Mouse (Mus musculus) G1E (cell line): ENCODE data around the gene Exosc3.

ENCODE experiments used
- CTCF ChIP-seq: IDR thresholded peaks from 2 replicates; pipeline ENCODE4 v1.5.1; 2012; ENCODE audit warnings: low read depth, low read length, inconsistent platforms, mixed read lengths
- GATA1 ChIP-seq: IDR thresholded peaks from 2 replicates; pipeline ENCODE4 v1.6.1; 2012; ENCODE audit warnings: borderline replicate concordance, low read length, inconsistent platforms, mixed read lengths
- TAL1 ChIP-seq: conservative IDR thresholded peaks from 2 replicates; pipeline ENCODE4 v1.6.1; 2012; ENCODE audit warnings: low read depth, low read length, inconsistent platforms, mixed read lengths

- TF ChIP-seq CTCF: no peak; the same call in 1 of the 2 replicates
- no peak for TF ChIP-seq TAL1
- TF ChIP-seq GATA1: no peak
These were observed 49.6 kb upstream of the Exosc3 start for GRCm38 (mm10) chr4:45392099-45392498.
